Mouse (Mus musculus): Measurements from ENCODE around the gene Lmntd1.

DNA sequence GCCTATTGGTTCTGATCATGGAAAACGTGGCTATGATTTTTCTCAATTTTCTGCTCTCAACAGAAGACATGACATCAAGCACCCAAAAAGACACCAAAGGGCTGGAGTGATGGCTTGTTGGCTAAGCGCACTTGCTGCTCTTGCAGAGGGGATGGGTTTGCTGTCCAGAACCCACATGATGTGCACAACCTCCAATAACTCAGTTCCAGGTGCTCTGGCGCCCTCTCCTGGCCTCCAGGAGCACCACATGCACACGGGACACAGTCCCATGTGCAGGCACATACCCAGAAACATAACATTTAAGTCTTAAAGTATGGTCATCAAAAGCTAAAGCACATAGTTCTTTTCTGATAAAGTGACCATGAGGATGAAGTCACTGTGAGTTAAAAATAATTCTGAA is 193.7 kb downstream of the Lmntd1 start:
- peak; percentile 31; the same call in 1 of the 2 replicates for TF ChIP-seq CTCF (IDR thresholded peaks at IDR 0.05; ENCODE audit: insufficient read depth, low read depth, low read length)
- no peak for TF ChIP-seq POLR2A (IDR thresholded peaks at IDR 0.05; ENCODE audit: insufficient read depth, low read depth, low read length)

Data from olfactory bulb, adult 2 months (tissue).